Mouse (Mus musculus) MEL (cell line): Measurements from ENCODE around the gene Il5. TPM values are rescaled to one million over a fixed set of nuclear protein-coding genes. Genes with fewer than 3 reads are reported as not detected.

ENCODE experiments used
- DNase-seq: peaks from one replicate; pipeline ENCODE4 v3.0.0; 2011; ENCODE audit warnings: low read depth, low spot score
- H3K27ac ChIP-seq: 2 replicates; pipeline ENCODE4 v1.5.1; 2012; ENCODE audit warnings: low read depth, mild to moderate bottlenecking, control low read depth, low read length, moderate library complexity; ENCODE audit not compliant: control insufficient read depth
- H3K27me3 ChIP-seq, 2 experiments: fragments of 150-350 bp in 1 of 2; sonication (generic) in 1 of 2; 2 replicates each; pipeline ENCODE4 v1.6.1; 2012; ENCODE audit warnings: low read length in 2 of 2, mild to moderate bottlenecking in 2 of 2, improper control_type of control experiment in 1 of 2, moderate library complexity in 1 of 2; ENCODE audit not compliant: insufficient read depth in 2 of 2, control insufficient read depth in 1 of 2
- H3K36me3 ChIP-seq, 2 experiments: 2 replicates each; pipeline ENCODE4 v1.6.1; 2012 to 2014; ENCODE audit warnings: low read length in 2 of 2, improper control_type of control experiment in 1 of 2, inconsistent platforms in 1 of 2, mild to moderate bottlenecking in 1 of 2; ENCODE audit not compliant: insufficient read depth in 2 of 2, control insufficient read depth in 1 of 2
- H3K4me1 ChIP-seq, 2 experiments: fragments of 150-350 bp in 1 of 2; sonication (generic) in 1 of 2; 2 replicates each; pipeline ENCODE4 v1.6.1; 2012; ENCODE audit warnings: low read length in 2 of 2, improper control_type of control experiment in 1 of 2, mild to moderate bottlenecking in 1 of 2; ENCODE audit not compliant: insufficient read depth in 2 of 2, control insufficient read depth in 1 of 2
- H3K4me3 ChIP-seq, 2 experiments: fragments of 150-350 bp in 1 of 2; sonication (generic) in 1 of 2; 2 replicates each; pipeline ENCODE4 v1.5.1; 2012; ENCODE audit warnings: low read depth in 2 of 2, low read length in 2 of 2, mild to moderate bottlenecking in 2 of 2, moderate library complexity in 2 of 2, control low read depth in 1 of 2, improper control_type of control experiment in 1 of 2; ENCODE audit not compliant: control insufficient read depth in 1 of 2, insufficient read depth in 1 of 2
- H3K79me2 ChIP-seq: 2 replicates; pipeline ENCODE4 v1.6.1; 2012; ENCODE audit warnings: mild to moderate bottlenecking, low read length, moderate library complexity; ENCODE audit not compliant: control insufficient read depth, poor library complexity, insufficient read depth
- H3K9ac ChIP-seq: 2 replicates; pipeline ENCODE4 v1.6.1; 2012; ENCODE audit warnings: low read depth, mild to moderate bottlenecking, control low read depth, low read length, moderate library complexity; ENCODE audit not compliant: control insufficient read depth, poor library complexity, severe bottlenecking
- H3K9me3 ChIP-seq: fragments of 150-350 bp; sonication (generic); replicated peaks from 2 replicates; pipeline ENCODE4 v1.6.1; 2012; ENCODE audit warnings: mild to moderate bottlenecking, low read length, improper control_type of control experiment, moderate library complexity; ENCODE audit not compliant: insufficient read depth
- CTCF ChIP-seq, 3 experiments: IDR thresholded peaks in 2 of 3; conservative IDR thresholded peaks in 1 of 3; 2 replicates each; pipeline ENCODE4 v1.5.1; 2011 to 2012; ENCODE audit warnings: low read length in 3 of 3, low read depth in 2 of 3, mild to moderate bottlenecking in 2 of 3, improper control_type of control experiment in 1 of 3, inconsistent platforms in 1 of 3, mixed read lengths in 1 of 3, moderate library complexity in 1 of 3; ENCODE audit not compliant: control insufficient read depth in 1 of 3, insufficient read depth in 1 of 3, poor library complexity in 1 of 3, severe bottlenecking in 1 of 3
- E2F4 ChIP-seq: IDR thresholded peaks from 2 replicates; pipeline ENCODE4 v1.6.1; 2011; ENCODE audit warnings: low read depth, low read length, improper control_type of control experiment, borderline replicate concordance
- ELF1 ChIP-seq: IDR thresholded peaks from 2 replicates; pipeline ENCODE4 v1.6.1; 2014; ENCODE audit warnings: low read depth, mild to moderate bottlenecking, inconsistent platforms, low read length, improper control_type of control experiment, moderate library complexity
- EP300 ChIP-seq, 2 experiments: IDR thresholded peaks; 2 replicates each; pipeline ENCODE4 v1.6.1; 2011; ENCODE audit warnings: improper control_type of control experiment in 2 of 2, low read length in 2 of 2, low read depth in 1 of 2, mild to moderate bottlenecking in 1 of 2
- ETS1 ChIP-seq: IDR thresholded peaks from 2 replicates; pipeline ENCODE4 v1.6.1; 2012; ENCODE audit warnings: low read depth, mild to moderate bottlenecking, inconsistent platforms, low read length, improper control_type of control experiment, moderate library complexity
- GATA1 ChIP-seq: IDR thresholded peaks from 2 replicates; pipeline ENCODE4 v1.6.1; 2011; ENCODE audit warnings: low read depth, low read length, improper control_type of control experiment
- JUND ChIP-seq: IDR thresholded peaks from 2 replicates; pipeline ENCODE4 v1.6.1; 2011; ENCODE audit warnings: low read depth, mild to moderate bottlenecking, improper control_type of control experiment, low read length
- MAZ ChIP-seq: IDR thresholded peaks from 2 replicates; pipeline ENCODE4 v1.6.1; 2012; ENCODE audit warnings: low read depth, mild to moderate bottlenecking, inconsistent platforms, low read length, improper control_type of control experiment
- MXI1 ChIP-seq: IDR thresholded peaks from 2 replicates; pipeline ENCODE4 v1.6.1; 2011; ENCODE audit warnings: mild to moderate bottlenecking, low read depth, low read length, improper control_type of control experiment
- MYB ChIP-seq: IDR thresholded peaks from 2 replicates; pipeline ENCODE4 v1.6.1; 2011; ENCODE audit warnings: mild to moderate bottlenecking, low read depth, low read length, improper control_type of control experiment
- POLR2AphosphoS2 ChIP-seq: IDR thresholded peaks from 2 replicates; pipeline ENCODE4 v1.6.1; 2011; ENCODE audit warnings: low read length, improper control_type of control experiment
- POLR2AphosphoS5 ChIP-seq: IDR thresholded peaks from 2 replicates; pipeline ENCODE4 v1.6.1; 2012; ENCODE audit warnings: low read depth, borderline replicate concordance, mild to moderate bottlenecking, inconsistent platforms, low read length, moderate library complexity, mixed read lengths
- RAD21 ChIP-seq: IDR thresholded peaks from 2 replicates; pipeline ENCODE4 v1.6.1; 2011; ENCODE audit warnings: mild to moderate bottlenecking, low read depth, low read length, improper control_type of control experiment
- RCOR1 ChIP-seq: IDR thresholded peaks from 2 replicates; pipeline ENCODE4 v1.6.1; 2012; ENCODE audit warnings: low read depth, mild to moderate bottlenecking, inconsistent platforms, low read length, improper control_type of control experiment
- SMC3 ChIP-seq: IDR thresholded peaks from 2 replicates; pipeline ENCODE4 v1.6.1; 2011; ENCODE audit warnings: low read depth, low read length, improper control_type of control experiment
- TAL1 ChIP-seq: IDR thresholded peaks from 2 replicates; pipeline ENCODE4 v1.6.1; 2012; ENCODE audit warnings: mild to moderate bottlenecking, inconsistent platforms, low read length, moderate library complexity, mixed read lengths
- TBP ChIP-seq: IDR thresholded peaks from 2 replicates; pipeline ENCODE4 v1.8.0; 2011; ENCODE audit warnings: low read depth, low read length, improper control_type of control experiment
- USF1 ChIP-seq: IDR thresholded peaks from 2 replicates; pipeline ENCODE4 v1.6.1; 2014; ENCODE audit warnings: low read depth, mild to moderate bottlenecking, inconsistent platforms, low read length, improper control_type of control experiment, moderate library complexity
- ZC3H11A ChIP-seq: IDR thresholded peaks from 2 replicates; pipeline ENCODE4 v1.6.1; 2012; ENCODE audit warnings: low read depth, mild to moderate bottlenecking, inconsistent platforms, low read length, improper control_type of control experiment
- ZNF384 ChIP-seq: IDR thresholded peaks from 2 replicates; pipeline ENCODE4 v1.6.1; 2012; ENCODE audit warnings: low read depth, mild to moderate bottlenecking, inconsistent platforms, low read length, improper control_type of control experiment
- polyA plus RNA-seq, 2 experiments: library from polyadenylated mRNA; stranded (reverse) in 1 of 2; unstranded in 1 of 2; fragments of >175 nt in 1 of 2; fragments of >200 nt in 1 of 2; gene quantifications; 2 replicates each; pipeline versions ENCODE4 v1.2.1 to v1.2.4; 2012; ENCODE audit warnings: low replicate concordance in 2 of 2, low read depth in 1 of 2; ENCODE audit not compliant: insufficient read length in 2 of 2, insufficient read depth in 1 of 2, missing spikeins in 1 of 2
- total RNA-seq: library from RNA; depleted of rRNA; stranded (reverse); fragments of 300-350 nt; gene quantifications from 2 replicates; pipeline ENCODE4 v1.2.3, GENCODE M21; 2012; rRNA removed

The Il5 gene
- total RNA-seq, result not detected in 2 replicates
- polyA plus RNA-seq, result not detected

DNA sequence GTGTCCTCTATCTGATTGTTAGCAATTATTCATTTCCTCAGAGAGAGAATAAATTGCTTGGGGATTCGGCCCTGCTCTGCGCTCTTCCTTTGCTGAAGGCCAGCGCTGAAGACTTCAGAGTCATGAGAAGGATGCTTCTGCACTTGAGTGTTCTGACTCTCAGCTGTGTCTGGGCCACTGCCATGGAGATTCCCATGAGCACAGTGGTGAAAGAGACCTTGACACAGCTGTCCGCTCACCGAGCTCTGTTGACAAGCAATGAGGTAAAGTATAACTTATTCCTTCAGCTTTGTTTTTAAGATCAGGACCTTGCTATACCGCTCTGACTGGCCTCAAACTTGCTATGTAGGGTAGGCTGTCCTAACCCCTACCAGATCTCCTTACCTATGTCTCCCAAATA lies at the start of gene Il5:
Gene Il5, plus strand, starts transcription at position 80 of the 400 bp plus-strand sequence.
- no peak for TF ChIP-seq TAL1
- TF ChIP-seq RCOR1, result no peak
- TF ChIP-seq SMC3, result no peak
- TF ChIP-seq POLR2AphosphoS2, result no peak
- TF ChIP-seq ZNF384, result no peak
- no peak for TF ChIP-seq ELF1
- no peak for TF ChIP-seq POLR2AphosphoS5
- no peak for TF ChIP-seq CTCF (IDR thresholded peaks at IDR 0.05 in 2 of 3, conservative IDR thresholded peaks at IDR 0.05 in 1 of 3; ENCODE audit: control insufficient read depth in 1 of 3, insufficient read depth in 1 of 3, low read depth in 2 of 3, low read length in 3 of 3, poor library complexity in 1 of 3, severe bottlenecking in 1 of 3)
- no peak for TF ChIP-seq GATA1
- TF ChIP-seq E2F4, result no peak
- TF ChIP-seq ZC3H11A, result no peak
- TF ChIP-seq MYB, result no peak
- TF ChIP-seq JUND, result no peak
- no peak for TF ChIP-seq MAZ
- TF ChIP-seq USF1, result no peak
- no peak for TF ChIP-seq EP300 (IDR thresholded peaks at IDR 0.05; ENCODE audit: low read depth in 1 of 2, low read length in 2 of 2)
- no peak for TF ChIP-seq MXI1
- no peak for TF ChIP-seq ETS1
- TF ChIP-seq TBP, result no peak
- no peak for TF ChIP-seq RAD21
- no peak within 1 kb of the TSS for H3K4me3 ChIP-seq
- H3K9me3 ChIP-seq, result no peaks in the 10 kb centered on the region

DNA sequence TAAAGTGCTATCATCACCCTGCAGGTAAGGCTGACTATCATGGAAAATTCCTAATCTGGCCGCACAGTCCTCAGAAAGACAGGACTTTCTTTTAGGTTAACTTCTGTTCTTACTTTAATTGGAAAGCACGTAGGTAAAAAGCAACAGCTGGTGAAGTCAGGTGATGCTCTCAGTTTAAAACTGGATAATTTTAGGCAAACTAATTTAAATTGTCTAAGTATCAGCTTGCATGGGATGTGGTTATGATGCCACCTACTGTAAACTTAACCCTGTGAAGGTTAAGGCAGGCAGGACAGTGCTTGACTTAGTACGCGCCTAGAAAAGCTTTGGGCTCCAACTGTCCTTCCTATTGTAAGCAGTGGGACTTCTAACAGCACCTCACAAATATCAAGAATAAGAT lies 49.2 kb upstream of the Il5 start:
- H3K4me1 ChIP-seq, result no peaks in the 10 kb centered on the region
- H3K9me3 ChIP-seq, result no peaks in the 10 kb centered on the region
- peaks cover 0 to 67% of the 10 kb centered on the region in 2 experiments; a peak in 2 of 4 replicates for H3K36me3 ChIP-seq
- no peaks in the 10 kb centered on the region for H3K79me2 ChIP-seq
- DNase-seq, result no peak
- H3K4me3 ChIP-seq, result no peak overlapping the region
- no peak overlapping the region for H3K9ac ChIP-seq
- TF ChIP-seq RAD21 (peak; percentile 20), CTCF (IDR thresholded peaks at IDR 0.05 in 2 of 3, conservative IDR thresholded peaks at IDR 0.05 in 1 of 3; ENCODE audit: control insufficient read depth in 1 of 3, insufficient read depth in 1 of 3, low read depth in 2 of 3, low read length in 3 of 3, poor library complexity in 1 of 3, severe bottlenecking in 1 of 3) (peak in 1 of 3 experiments; percentile 25; a peak in 2 of 6 replicates), ELF1 (no peak)
- H3K27me3 ChIP-seq, result no peaks in the 10 kb centered on the region
- no peak overlapping the region for H3K27ac ChIP-seq

More for the DNA sequence above, at the start of gene Il5:
- H3K79me2 ChIP-seq, result no peaks in the 10 kb centered on the region
- no peaks in the 10 kb centered on the region for H3K36me3 ChIP-seq
- no peak within 1 kb of the TSS for H3K9ac ChIP-seq
- peaks cover 2 to 18% of the 10 kb centered on the region in 2 experiments; a peak in 2 of 4 replicates for H3K27me3 ChIP-seq
- no peak within 1 kb of the TSS for H3K27ac ChIP-seq
- H3K4me1 ChIP-seq, result no peaks in the 10 kb centered on the region
- DNase-seq, result no peak
